Mouse (Mus musculus) testis, adult 10 weeks (tissue): ENCODE results near the gene Aunip. TPM values are rescaled to one million over a fixed set of nuclear protein-coding genes. Genes with fewer than 3 reads are reported as not detected.

Experiments
- polyA plus RNA-seq: library from polyadenylated mRNA; stranded (reverse); fragments of 350-450 nt; fragmentation: Illumina TruSeq; extraction: RNeasy Lipid Tissue Mini Kit (QIAGEN cat#74804); gene quantifications from one replicate; pipeline ENCODE4 v1.2.3, GENCODE M21; 2014; ENCODE audit warnings: low read depth, low replicate concordance

Gene Aunip
- polyA plus RNA-seq: 6.6 TPM

DNA sequence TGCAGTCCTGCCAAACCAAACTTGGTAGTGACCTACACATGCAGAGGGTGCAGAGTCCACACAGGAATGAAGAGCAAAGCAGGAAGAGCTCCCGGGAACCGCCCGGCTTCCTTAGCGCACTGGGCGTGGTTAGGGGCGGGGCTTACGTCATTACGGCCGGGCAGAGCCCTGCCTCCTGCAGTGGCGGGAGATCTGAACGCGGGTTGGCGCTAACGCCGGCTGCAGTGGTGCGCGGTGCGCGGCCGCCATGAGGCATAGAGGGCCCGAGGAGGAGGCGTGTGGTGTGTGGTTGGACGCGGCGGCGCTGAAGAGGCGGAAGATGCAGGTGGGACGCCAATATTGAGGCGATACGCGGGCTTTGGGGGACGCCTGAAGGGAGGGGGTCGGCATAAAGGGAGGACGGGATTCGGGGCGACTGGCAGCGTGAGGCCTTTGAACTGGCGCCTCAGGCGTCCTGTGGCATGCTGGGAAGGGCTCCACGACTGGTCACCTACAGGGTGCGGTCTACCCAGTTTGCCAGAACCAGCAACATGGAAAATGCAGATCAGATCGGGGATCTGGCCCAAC lies at the start of gene Aunip:
TSS of gene Aunip (plus strand) at position 155 of the 567 bp plus-strand sequence.

DNA sequence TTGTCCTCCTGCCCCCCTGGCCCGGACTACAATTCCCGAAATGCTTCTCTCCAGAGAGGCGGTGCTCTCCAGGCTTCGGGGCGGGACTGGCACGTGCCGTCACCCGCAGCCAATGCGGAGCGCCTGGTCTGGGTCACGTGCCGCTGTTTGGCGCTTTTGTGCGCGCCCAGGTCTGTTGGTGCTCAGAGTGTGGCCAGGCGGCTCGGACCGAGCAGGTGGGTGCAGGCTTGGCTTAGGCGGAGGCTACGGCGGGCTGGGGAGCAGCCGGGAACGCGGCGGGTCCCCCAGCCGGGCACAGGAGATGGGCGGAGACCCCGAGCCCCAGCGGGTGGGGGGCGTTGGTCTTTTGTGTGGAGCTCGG lies 42.6 kb upstream of the Aunip start, which contains the start of gene Stmn1:
TSS of gene Stmn1 (plus strand) at position 106 of the 361 bp plus-strand sequence.

DNA sequence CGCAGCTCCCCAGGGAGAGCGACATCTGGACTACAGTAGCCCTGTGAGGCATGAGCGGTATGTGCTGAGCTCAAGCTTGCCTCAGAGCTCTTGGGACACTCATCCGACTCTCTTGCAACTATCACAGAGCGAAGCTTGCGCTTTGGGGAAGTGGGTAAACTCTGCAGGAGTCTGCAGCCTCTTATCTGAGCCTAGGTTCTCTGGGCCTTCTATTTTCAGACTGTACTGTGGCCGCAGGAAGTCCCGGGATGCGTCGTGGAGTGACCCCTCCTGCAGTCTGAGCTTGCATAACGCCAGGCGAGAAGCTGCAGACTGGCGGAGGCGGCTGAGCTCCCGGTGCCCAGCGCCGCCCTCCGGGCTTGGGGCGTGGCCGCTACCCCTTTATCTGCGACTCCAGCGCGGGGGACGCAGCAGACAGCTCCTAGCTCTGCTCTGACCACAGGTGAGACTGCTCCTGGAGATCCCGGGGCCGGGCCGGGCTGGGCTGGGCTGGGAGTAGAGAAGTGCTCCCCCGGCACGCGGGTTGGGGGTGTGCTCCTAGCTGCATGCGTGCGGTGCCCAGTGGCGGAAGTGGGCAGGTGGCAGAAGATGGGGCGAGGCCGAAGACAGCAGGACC lies 14.1 kb upstream of the Aunip start, which contains the start of gene Paqr7:
TSS of gene Paqr7 (plus strand) at position 103 of the 616 bp plus-strand sequence.

DNA sequence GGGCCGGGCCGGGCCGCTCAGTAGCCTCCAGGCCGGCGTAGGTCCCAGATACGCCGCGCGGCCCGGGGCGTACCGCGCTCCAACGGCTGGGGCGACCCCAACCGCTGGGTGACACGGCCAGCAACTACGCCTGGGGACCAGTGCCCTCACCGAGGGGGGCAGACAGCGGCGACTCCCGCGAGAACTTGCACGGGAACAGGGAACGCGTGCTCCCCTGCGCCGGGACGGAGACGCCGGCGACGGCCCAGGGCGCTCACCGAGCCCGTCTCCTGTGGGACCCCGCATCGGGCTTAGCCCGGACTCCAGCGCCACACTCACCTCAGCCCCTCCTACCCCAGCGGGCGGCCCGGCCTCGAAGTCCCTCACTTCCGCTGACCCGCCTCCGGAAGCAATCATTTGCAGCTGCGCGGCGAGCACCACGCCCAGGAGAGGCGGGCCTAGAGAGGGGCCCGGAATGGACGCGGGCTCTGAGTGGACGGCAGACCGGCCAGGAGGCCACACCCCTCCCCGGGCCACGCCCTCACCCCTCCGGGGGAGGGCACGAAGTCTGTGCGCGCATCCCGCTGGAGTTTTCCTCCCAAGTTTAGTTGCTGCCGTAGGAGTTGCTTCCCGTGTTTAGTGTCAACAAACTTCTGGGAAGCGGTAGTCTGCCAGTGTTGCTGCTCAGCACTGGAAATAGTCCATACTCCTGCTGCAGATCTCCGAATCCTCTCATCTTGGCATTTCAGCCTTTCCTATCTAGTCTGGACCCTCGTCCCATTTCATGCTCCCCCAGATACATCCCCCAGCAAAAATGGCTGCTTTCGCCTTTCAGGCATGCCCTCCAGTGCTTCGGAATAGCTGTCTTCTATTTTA lies 24.4 kb downstream of the Aunip start, which contains the start of gene Mtfr1l:
TSS of gene Mtfr1l (minus strand) at position 456 of the 855 bp plus-strand sequence.

DNA sequence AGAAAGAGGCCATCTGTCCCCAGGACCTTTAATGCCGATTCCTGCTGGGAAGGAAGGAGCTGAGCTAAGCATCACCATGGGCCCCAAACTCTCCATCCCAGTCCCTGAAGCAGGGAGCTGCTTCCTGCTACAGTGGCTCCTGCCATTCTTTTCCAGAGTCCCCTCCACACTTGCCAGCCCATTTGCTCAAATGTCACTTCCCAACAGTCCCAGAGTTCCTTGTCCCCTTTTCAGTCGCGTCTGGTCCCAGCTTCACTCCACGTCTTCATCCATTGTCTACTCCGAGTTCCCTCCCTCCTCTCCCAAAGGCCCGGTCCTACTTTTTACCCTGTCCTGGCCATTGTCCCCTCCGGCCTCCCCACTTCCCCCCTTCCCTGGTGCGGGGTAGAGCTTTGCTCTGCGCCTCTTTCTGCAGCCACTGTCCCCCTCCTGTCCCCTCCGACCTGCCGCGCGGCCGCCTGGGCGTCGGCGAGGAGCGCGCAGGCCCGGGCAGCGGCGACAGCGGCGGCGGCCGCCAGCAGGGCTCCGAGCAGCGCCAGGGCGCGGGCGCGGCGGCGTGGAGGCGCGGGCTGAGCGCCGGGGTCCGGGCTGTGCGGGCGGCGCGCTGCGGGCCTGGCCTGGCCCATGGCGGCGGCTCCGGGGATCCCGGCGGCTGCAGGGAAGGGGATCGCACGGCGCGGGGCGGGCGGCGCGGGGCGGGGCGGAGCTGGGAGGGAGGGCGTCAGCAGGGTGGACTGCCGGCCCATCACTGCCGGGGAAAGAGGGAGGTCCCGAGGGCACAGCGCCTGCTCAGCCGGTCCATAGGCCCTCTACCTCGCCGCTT lies 40.9 kb downstream of the Aunip start, which contains the start of gene Selenon:
TSS of gene Selenon (minus strand) at position 673 of the 823 bp plus-strand sequence.

Other genes with a start within 250 kb of the Aunip start
- 13.0 TPM for gene Pdik1l, start 223.1 kb upstream of the Aunip start, polyA plus RNA-seq
- gene Trim63, start 195.9 kb upstream of the Aunip start, polyA plus RNA-seq: 0.77 TPM
- 14.4 TPM for gene Slc30a2, start 167.8 kb upstream of the Aunip start, polyA plus RNA-seq
- gene Extl1, start 127.1 kb upstream of the Aunip start, polyA plus RNA-seq: not detected
- gene Pafah2, start 114.7 kb upstream of the Aunip start, polyA plus RNA-seq: 14.2 TPM
- 247 TPM for gene Stmn1, start 42.7 kb upstream of the Aunip start, polyA plus RNA-seq
- 7.2 TPM for gene Paqr7, start 14.3 kb upstream of the Aunip start, polyA plus RNA-seq
- gene Mtfr1l, start 24.4 kb downstream of the Aunip start, polyA plus RNA-seq: 63.1 TPM
- 0.35 TPM for gene Selenon, start 41.2 kb downstream of the Aunip start, polyA plus RNA-seq
- 0.70 TPM for gene Man1c1, start 193.3 kb downstream of the Aunip start, polyA plus RNA-seq